Mouse (Mus musculus): ENCODE measurements around the gene Hsf3. TPM values are rescaled to one million over a fixed set of nuclear protein-coding genes. Genes with fewer than 3 reads are reported as not detected.
"Not testable (repeated sequence)": the region's sequence is repeated elsewhere in the genome, so short reads cannot be mapped to it uniquely, and the experiment has no call there.

Hsf3 gene
- polyA plus RNA-seq (2016; fragmentation: Nextera tagmentation; extraction: Ambion mirVana): 0.26 TPM in 1 of 2 replicates, not detected in the other

GRCm38 (mm10) chrX:96456201-96456963, at the start of gene Hsf3:
Gene Hsf3, minus strand, starts transcription at chrX:96456294.
- no peaks in the 10 kb centered on the region for H3K9me3 ChIP-seq
- peak within 1 kb of the TSS; percentile 42 for H3K4me3 ChIP-seq
- no peaks in the 10 kb centered on the region for H3K36me3 ChIP-seq (replicated peaks)
- no peaks in the 10 kb centered on the region; the same call in 1 of the 2 replicates for H3K27me3 ChIP-seq (ENCODE audit: poor library complexity, severe bottlenecking)
- 20% methylated on average over 9 of the region's 9 CpGs for WGBS
- H3K27ac ChIP-seq: peak within 1 kb of the TSS; percentile 76
- DNase-seq (ENCODE audit: extremely low spot score, low spot score): peak; percentile 16
- no peaks in the 10 kb centered on the region for H3K4me1 ChIP-seq

GRCm38 (mm10) chrX:96501580-96501979, 45.5 kb upstream of the Hsf3 start:
- no peak overlapping the region for H3K4me3 ChIP-seq
- H3K4me1 ChIP-seq: no peaks in the 10 kb centered on the region
- 87% methylated on average over 1 of the region's 1 CpGs for WGBS
- no peak overlapping the region for H3K27ac ChIP-seq
- no peaks in the 10 kb centered on the region for H3K9me3 ChIP-seq
- no peaks in the 10 kb centered on the region for H3K36me3 ChIP-seq (replicated peaks)
- no peaks in the 10 kb centered on the region for H3K27me3 ChIP-seq (ENCODE audit: poor library complexity, severe bottlenecking)
- DNase-seq (ENCODE audit: extremely low spot score, low spot score): no peak

DNA sequence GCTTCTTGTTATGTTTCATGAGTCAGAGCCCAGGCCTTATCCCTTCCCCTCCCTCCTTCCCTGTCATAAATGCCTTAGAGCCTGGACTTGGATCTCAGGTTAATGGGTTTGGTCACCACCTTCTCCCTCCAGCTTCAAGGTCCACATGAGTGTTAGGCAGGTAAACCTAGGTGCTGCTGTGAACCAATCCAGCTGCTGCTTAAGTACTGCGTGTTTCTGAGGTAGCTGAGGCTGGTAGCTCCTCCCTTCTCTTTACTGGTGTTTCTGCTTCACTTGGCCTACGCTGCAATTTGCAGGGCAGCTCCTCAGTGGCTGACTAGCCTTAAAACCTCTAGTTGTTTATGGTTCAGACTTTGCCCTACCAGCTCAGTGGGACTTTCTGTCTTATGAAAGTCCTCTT, 945 bp downstream of the Hsf3 start, which contains the start of gene Heph:
TSS of gene Heph (plus strand) at position 211 of the 400 bp plus-strand sequence.
- Histone ChIP-seq H3K27ac (peak within 1 kb of the TSS; percentile 76; the same call in 1 of the 2 replicates), H3K4me3 (peak within 1 kb of the TSS; percentile 42)

DNA sequence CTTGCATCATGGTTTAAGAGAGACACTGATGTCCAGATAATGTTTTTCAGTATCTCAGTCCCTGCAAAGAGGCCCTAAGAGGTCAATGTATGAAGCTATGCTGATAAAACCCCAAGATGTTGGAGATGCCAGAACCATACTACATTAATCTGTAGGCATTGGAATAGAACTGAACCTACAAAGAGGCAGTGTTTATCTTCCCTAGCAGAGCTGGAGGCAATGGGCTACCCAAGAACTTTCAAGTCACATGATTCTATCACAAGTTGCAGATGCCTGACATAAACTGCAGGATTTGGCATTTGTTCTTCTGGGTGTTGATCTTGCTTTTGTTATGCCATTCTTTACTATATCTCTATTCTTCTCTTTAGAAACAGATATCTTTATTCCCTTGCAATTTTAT, 36.7 kb downstream of the Hsf3 start:
- Histone ChIP-seq H3K4me1 (no peaks in the 10 kb centered on the region), H3K9me3 (no peaks in the 10 kb centered on the region), H3K27ac (no peak overlapping the region), H3K36me3 (replicated peaks) (no peaks in the 10 kb centered on the region), H3K4me3 (no peak overlapping the region), H3K27me3 (ENCODE audit: poor library complexity, severe bottlenecking) (no peaks in the 10 kb centered on the region)
- DNase-seq (ENCODE audit: extremely low spot score, low spot score): no peak

More for the DNA sequence above, 945 bp downstream of the Hsf3 start, which contains the start of gene Heph:
- Histone ChIP-seq H3K27me3 (ENCODE audit: poor library complexity, severe bottlenecking) (no peaks in the 10 kb centered on the region; the same call in 1 of the 2 replicates), H3K36me3 (replicated peaks) (no peaks in the 10 kb centered on the region), H3K4me1 (no peaks in the 10 kb centered on the region), H3K9me3 (no peaks in the 10 kb centered on the region)
- WGBS: 55% methylated on average over 2 of the region's 2 CpGs
- no peak for DNase-seq (ENCODE audit: extremely low spot score, low spot score)

GRCm38 (mm10) chrX:96417733-96418132, 38.4 kb downstream of the Hsf3 start:
- WGBS: 79% methylated on average over 1 of the region's 1 CpGs
- Histone ChIP-seq H3K9me3 (no peaks in the 10 kb centered on the region), H3K36me3 (replicated peaks) (no peaks in the 10 kb centered on the region), H3K4me3 (no peak overlapping the region), H3K27me3 (ENCODE audit: poor library complexity, severe bottlenecking) (no peaks in the 10 kb centered on the region), H3K27ac (no peak overlapping the region), H3K4me1 (no peaks in the 10 kb centered on the region)
- no peak for DNase-seq (ENCODE audit: extremely low spot score, low spot score)

DNA sequence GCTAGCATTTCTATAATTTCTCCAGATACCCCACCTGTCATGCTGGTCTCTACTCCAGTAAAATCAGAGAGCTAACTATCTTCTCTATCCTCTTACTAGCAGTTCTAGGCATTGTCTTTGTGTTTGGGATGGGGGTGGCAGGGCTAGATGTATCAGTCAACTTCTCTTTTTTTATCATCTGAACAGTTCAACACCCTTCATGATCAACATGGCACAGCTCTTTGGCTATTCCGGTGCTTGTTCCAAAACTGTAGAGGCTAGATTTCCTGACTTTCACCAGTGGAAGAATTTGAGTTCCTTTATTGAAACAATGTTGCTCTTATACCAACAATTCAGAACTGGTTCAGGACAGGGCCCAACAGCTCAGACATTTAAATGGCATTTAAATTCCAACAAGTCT, 39.1 kb downstream of the Hsf3 start:
- no peaks in the 10 kb centered on the region for H3K9me3 ChIP-seq
- WGBS: 91% methylated on average over 1 of the region's 1 CpGs
- H3K27me3 ChIP-seq (ENCODE audit: poor library complexity, severe bottlenecking): no peaks in the 10 kb centered on the region
- H3K36me3 ChIP-seq (replicated peaks): no peaks in the 10 kb centered on the region
- H3K27ac ChIP-seq: no peak overlapping the region
- DNase-seq (ENCODE audit: extremely low spot score, low spot score): no peak
- no peaks in the 10 kb centered on the region for H3K4me1 ChIP-seq
- H3K4me3 ChIP-seq: no peak overlapping the region

DNA sequence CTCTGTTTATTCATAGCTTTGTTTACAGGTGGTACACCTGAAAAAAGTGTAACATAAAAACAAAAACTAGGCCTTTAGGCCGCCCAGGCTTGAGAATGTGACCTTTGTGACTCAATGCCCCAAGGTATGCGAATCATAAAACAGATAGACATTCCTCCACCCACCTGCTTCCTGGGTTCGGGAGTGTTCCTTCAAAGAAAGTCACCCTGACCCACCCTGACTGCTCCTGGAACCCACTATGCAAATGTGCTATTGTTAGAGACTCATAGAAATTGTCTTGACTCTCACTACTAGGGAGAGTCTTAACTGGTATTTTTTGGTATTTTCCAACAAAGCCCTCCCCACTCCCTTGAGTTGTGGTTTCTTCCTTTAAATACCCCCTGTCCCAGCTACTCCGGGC, 40.7 kb downstream of the Hsf3 start:
- H3K9me3 ChIP-seq; DNase-seq (ENCODE audit: extremely low spot score, low spot score); H3K36me3 ChIP-seq (replicated peaks); H3K4me1 ChIP-seq; H3K27me3 ChIP-seq (ENCODE audit: poor library complexity, severe bottlenecking); H3K4me3 ChIP-seq; H3K27ac ChIP-seq: not testable (repeated sequence)
- WGBS: 87% methylated on average over 4 of the region's 4 CpGs

DNA sequence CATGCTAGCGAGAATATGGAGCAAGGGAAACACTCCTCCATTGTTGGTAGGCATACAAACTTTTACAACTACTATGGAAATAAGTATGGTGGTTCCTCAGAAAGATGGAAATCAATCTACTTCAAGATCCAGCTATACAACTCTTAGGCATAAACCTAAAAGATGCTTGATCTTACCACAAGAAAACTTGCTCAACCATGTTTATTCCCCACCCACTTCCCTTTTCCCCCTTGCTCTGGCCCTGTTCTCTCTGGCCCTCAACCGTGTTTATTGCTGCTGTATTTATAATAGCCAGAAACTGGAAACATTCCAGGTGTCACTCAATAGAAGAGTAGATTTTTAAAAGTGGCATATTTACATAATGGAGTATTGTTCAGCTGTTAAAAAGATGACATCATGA, 117.0 kb downstream of the Hsf3 start:
- no peaks in the 10 kb centered on the region for H3K36me3 ChIP-seq (replicated peaks)
- no peak overlapping the region for H3K27ac ChIP-seq
- H3K9me3 ChIP-seq: no peaks in the 10 kb centered on the region
- H3K4me3 ChIP-seq: no peak overlapping the region
- no peaks in the 10 kb centered on the region for H3K27me3 ChIP-seq (ENCODE audit: poor library complexity, severe bottlenecking)
- H3K4me1 ChIP-seq: no peaks in the 10 kb centered on the region
- 91% methylated on average over 2 of the region's 2 CpGs for WGBS
- DNase-seq (ENCODE audit: extremely low spot score, low spot score): no peak

DNA sequence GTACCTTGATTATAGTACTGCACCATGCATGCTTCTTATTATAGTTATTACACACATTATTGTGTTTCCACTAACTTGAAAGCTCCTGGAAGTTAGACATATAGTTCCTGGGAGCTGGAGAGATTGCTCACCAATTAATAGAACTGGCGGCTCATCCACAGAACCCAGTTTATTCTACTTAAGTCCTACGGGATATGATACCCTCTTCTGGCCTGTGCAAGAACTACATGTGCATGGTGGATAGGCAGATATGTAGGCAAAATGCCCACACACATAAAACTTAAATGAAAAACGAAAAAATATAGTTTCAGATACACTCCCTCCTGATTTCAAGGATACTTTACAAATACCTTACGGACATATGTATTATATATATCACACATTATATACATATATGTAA, 126.3 kb downstream of the Hsf3 start:
- Histone ChIP-seq H3K9me3 (no peaks in the 10 kb centered on the region), H3K4me3 (no peak overlapping the region), H3K27ac (no peak overlapping the region), H3K27me3 (ENCODE audit: poor library complexity, severe bottlenecking) (no peaks in the 10 kb centered on the region), H3K4me1 (no peaks in the 10 kb centered on the region), H3K36me3 (replicated peaks) (no peaks in the 10 kb centered on the region)
- WGBS: 55% methylated on average over 4 of the region's 4 CpGs
- DNase-seq (ENCODE audit: extremely low spot score, low spot score): no peak

DNA sequence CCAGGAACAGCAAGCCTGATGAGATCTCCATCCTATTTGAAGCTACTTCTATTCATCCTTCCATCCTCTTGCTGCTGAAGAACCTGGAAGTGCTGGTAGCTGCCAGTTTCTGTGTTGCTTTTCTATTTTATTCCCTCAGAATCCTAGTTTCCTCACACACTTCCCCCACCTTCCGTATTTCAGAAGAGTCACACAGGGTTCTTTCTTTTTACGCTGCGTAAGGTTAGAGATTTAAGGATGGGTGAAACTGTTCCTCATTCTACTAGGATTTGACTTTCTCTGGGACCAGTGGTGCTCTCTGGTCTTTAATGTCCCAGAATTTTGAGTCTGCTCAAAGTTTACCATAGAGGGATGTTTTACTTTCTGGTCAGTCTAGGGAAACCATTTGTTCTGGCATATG, 162.8 kb downstream of the Hsf3 start, which contains the start of gene Vsig4:
TSS of gene Vsig4 (minus strand) at position 101 of the 400 bp plus-strand sequence.
- Histone ChIP-seq H3K27ac (no peak within 1 kb of the TSS), H3K9me3 (no peaks in the 10 kb centered on the region), H3K4me3 (no peak within 1 kb of the TSS), H3K4me1 (no peaks in the 10 kb centered on the region), H3K27me3 (ENCODE audit: poor library complexity, severe bottlenecking) (no peaks in the 10 kb centered on the region), H3K36me3 (replicated peaks) (no peaks in the 10 kb centered on the region)
- no peak for DNase-seq (ENCODE audit: extremely low spot score, low spot score)
- 95% methylated on average over 3 of the region's 3 CpGs for WGBS

- Histone ChIP-seq H3K9me3 (no peaks in the 10 kb centered on the region), H3K36me3 (replicated peaks) (no peaks in the 10 kb centered on the region), H3K4me3 (no peak overlapping the region), H3K27ac (no peak overlapping the region), H3K27me3 (ENCODE audit: poor library complexity, severe bottlenecking) (no peaks in the 10 kb centered on the region), H3K4me1 (no peaks in the 10 kb centered on the region)
- no peak for DNase-seq (ENCODE audit: extremely low spot score, low spot score)
These were observed 199.6 kb downstream of the Hsf3 start for GRCm38 (mm10) chrX:96256509-96256908.

Measured in forebrain, embryonic 10.5 days (tissue).